Mouse (Mus musculus) heart, embryonic 10.5 days (tissue): ENCODE results near the gene L2hgdh. TPM values are rescaled to one million over a fixed set of nuclear protein-coding genes. Genes with fewer than 3 reads are reported as not detected.

ENCODE experiments used
- microRNA counts: library from miRNA; unstranded; fragments of <30 nt; microRNA quantifications from one replicate; lab custom pipeline; 2017
- microRNA-seq: library from miRNA; unstranded; fragments of <30 nt; microRNA quantifications from one replicate; pipeline ENCODE4, GENCODE M21; 2017
- polyA plus RNA-seq: library from polyadenylated mRNA; unstranded; fragments of >200 nt; fragmentation: Nextera tagmentation; extraction: Ambion mirVana; gene quantifications from 2 replicates; pipeline ENCODE4 v1.2.1, GENCODE M21; 2016

Gene L2hgdh
- polyA plus RNA-seq, 1 experiment from 2014 or later = 17.8 TPM

MicroRNA genes within 50 kb of the gene (microRNA counts, 519-probe panel; counts per million panel counts)
- not detected for microRNA mmu-miR-681 (lab: Ali Mortazavi, UCI)

Small RNA genes within 50 kb of the gene (microRNA-seq; reads per million reads assigned to microRNA genes)
- not detected for gene Mir681

Other genes with a start within 250 kb of the L2hgdh start
- 33.0 and 35.7 TPM in 2 replicates for gene Vcpkmt, start 141.8 kb downstream of the L2hgdh start, polyA plus RNA-seq
- 5.6 and 6.8 TPM in 2 replicates for gene Sos2, start 43.0 kb downstream of the L2hgdh start, polyA plus RNA-seq
- 27.6 and 33.2 TPM in 2 replicates for gene Atp5s, start 77 bp upstream of the L2hgdh start, polyA plus RNA-seq
- 3.6 and 5.9 TPM in 2 replicates for gene Cdkl1, start 66.4 kb upstream of the L2hgdh start, polyA plus RNA-seq
- 5.5 and 6.5 TPM in 2 replicates for gene Atl1, start 167.7 kb upstream of the L2hgdh start, polyA plus RNA-seq
- 32.3 and 33.7 TPM in 2 replicates for gene Map4k5, start 168.3 kb upstream of the L2hgdh start, polyA plus RNA-seq